Mouse (Mus musculus) E14TG2a.4 (cell line): ENCODE results near the gene Cd200r1.

Experiments
- CTCF ChIP-seq: conservative IDR thresholded peaks from 2 replicates; pipeline ENCODE4 v1.5.1; 2014; ENCODE audit warnings: low read length
- NANOG ChIP-seq: IDR thresholded peaks from 2 replicates; pipeline ENCODE4 v1.6.1; 2014; ENCODE audit warnings: borderline replicate concordance, low read length, mixed read lengths

GRCm38 (mm10) chr16:44734059-44734458 lies 31.5 kb upstream of the Cd200r1 start:
- TF ChIP-seq CTCF (no peak), NANOG (no peak)
